Mouse (Mus musculus) neural tube, embryonic 12.5 days (tissue): ENCODE measurements around the gene Elovl5. TPM values are rescaled to one million over a fixed set of nuclear protein-coding genes. Genes with fewer than 3 reads are reported as not detected.
A peak's percentile ranks its signal among the peaks of the same experiment; 100 is the strongest.

Source experiments
- ATAC-seq: fragments of 200-750 bp; cut with Nextera tagmentation; 2 replicates; pipeline ENCODE4 v1.8.0; 2017; ENCODE audit warnings: low read depth, mild to moderate bottlenecking, moderate TSS enrichment, moderate library complexity; ENCODE audit not compliant: low FRiP score
- H3K27ac ChIP-seq: fragments of 300-500 bp; sonication (generic); 2 replicates; pipeline ENCODE4 v1.5.1; 2016
- H3K27me3 ChIP-seq: fragments of 300-500 bp; sonication (generic); replicated peaks from 2 replicates; pipeline ENCODE4 v1.6.1; 2016; ENCODE audit warnings: mild to moderate bottlenecking
- H3K36me3 ChIP-seq: fragments of 300-500 bp; sonication (generic); 2 replicates; pipeline ENCODE4 v1.6.1; 2016; ENCODE audit warnings: mild to moderate bottlenecking
- H3K4me1 ChIP-seq: fragments of 300-500 bp; sonication (generic); 2 replicates; pipeline ENCODE4 v1.6.1; 2016
- H3K4me2 ChIP-seq: fragments of 300-500 bp; sonication (generic); replicated peaks from 2 replicates; pipeline ENCODE4 v1.6.1; 2016; ENCODE audit warnings: mild to moderate bottlenecking
- H3K4me3 ChIP-seq: fragments of 300-500 bp; sonication (generic); 2 replicates; pipeline ENCODE4 v1.5.1; 2016
- H3K9ac ChIP-seq: fragments of 300-500 bp; sonication (generic); 2 replicates; pipeline ENCODE4 v1.6.1; 2016; ENCODE audit warnings: mild to moderate bottlenecking
- H3K9me3 ChIP-seq: fragments of 300-500 bp; sonication (generic); 2 replicates; pipeline ENCODE4 v1.6.1; 2016; ENCODE audit warnings: mild to moderate bottlenecking
- WGBS: fragments of 180-500 bp; shearing (Covaris S2); methylation state at CpG from one replicate; pipeline ENCODE4 v1.1.7; 2016; 5-methylcytosine and 5-hydroxymethylcytosine counted together
- polyA plus RNA-seq: library from polyadenylated mRNA; unstranded; fragments of >200 nt; fragmentation: Nextera tagmentation; extraction: Ambion mirVana; gene quantifications from 2 replicates; pipeline ENCODE4 v1.2.1, GENCODE M21; 2016

The Elovl5 gene
- polyA plus RNA-seq, 1 experiment from 2014 or later, result 66.4 TPM

GRCm38 (mm10) chr9:77918211-77918610, 1.0 kb downstream of the Elovl5 start:
- no peak for ATAC-seq
- H3K4me1 ChIP-seq, result peaks cover 17% of the 10 kb centered on the region
- peak overlapping the region; percentile 88 for H3K4me2 ChIP-seq
- no peaks in the 10 kb centered on the region for H3K36me3 ChIP-seq
- no peaks in the 10 kb centered on the region for H3K27me3 ChIP-seq
- H3K27ac ChIP-seq, result no peak overlapping the region
- no peaks in the 10 kb centered on the region for H3K9me3 ChIP-seq
- peak overlapping the region; percentile 90 for H3K9ac ChIP-seq
- WGBS, result 26% methylated on average over 10 of the region's 10 CpGs
- H3K4me3 ChIP-seq, result peak overlapping the region; percentile 93

GRCm38 (mm10) chr9:77918961-77919670, 2.0 kb downstream of the Elovl5 start:
- Histone ChIP-seq H3K4me2 (peak overlapping the region; percentile 88), H3K9me3 (no peaks in the 10 kb centered on the region), H3K36me3 (no peaks in the 10 kb centered on the region), H3K4me3 (no peak overlapping the region), H3K4me1 (peaks cover 20% of the 10 kb centered on the region), H3K27me3 (no peaks in the 10 kb centered on the region), H3K27ac (no peak overlapping the region), H3K9ac (no peak overlapping the region)
- no peak for ATAC-seq
- 70% methylated on average over 5 of the region's 5 CpGs for WGBS

- Histone ChIP-seq H3K9me3 (no peaks in the 10 kb centered on the region), H3K4me2 (no peak overlapping the region), H3K36me3 (no peaks in the 10 kb centered on the region), H3K27me3 (no peaks in the 10 kb centered on the region), H3K4me1 (peaks cover 23% of the 10 kb centered on the region), H3K4me3 (no peak overlapping the region), H3K27ac (no peak overlapping the region), H3K9ac (no peak overlapping the region)
- WGBS, result 87% methylated on average over 3 of the region's 3 CpGs
- no peak for ATAC-seq
Observed at GRCm38 (mm10) chr9:77920481-77920880, 3.3 kb downstream of the Elovl5 start.

- Histone ChIP-seq H3K36me3 (no peaks in the 10 kb centered on the region), H3K27ac (no peak overlapping the region), H3K9me3 (no peaks in the 10 kb centered on the region), H3K4me1 (peaks cover 23% of the 10 kb centered on the region), H3K4me3 (no peak overlapping the region), H3K4me2 (no peak overlapping the region), H3K27me3 (no peaks in the 10 kb centered on the region), H3K9ac (no peak overlapping the region)
- no peak for ATAC-seq
- WGBS, result 79% methylated on average over 18 of the region's 18 CpGs
Observed at GRCm38 (mm10) chr9:77921366-77922260, 4.4 kb downstream of the Elovl5 start.

- Histone ChIP-seq H3K9ac (no peak overlapping the region), H3K4me1 (peaks cover 12% of the 10 kb centered on the region), H3K9me3 (no peaks in the 10 kb centered on the region), H3K36me3 (no peaks in the 10 kb centered on the region), H3K4me3 (no peak overlapping the region), H3K4me2 (no peak overlapping the region), H3K27ac (no peak overlapping the region), H3K27me3 (no peaks in the 10 kb centered on the region)
- WGBS, result 85% methylated on average over 8 of the region's 8 CpGs
- no peak for ATAC-seq
Observed at GRCm38 (mm10) chr9:77923774-77924173, 6.6 kb downstream of the Elovl5 start.

- no peak overlapping the region for H3K4me3 ChIP-seq
- no peak overlapping the region for H3K9ac ChIP-seq
- 73% methylated on average over 11 of the region's 11 CpGs for WGBS
- H3K4me1 ChIP-seq, result peaks cover 8% of the 10 kb centered on the region
- H3K27ac ChIP-seq, result no peak overlapping the region
- no peak for ATAC-seq
- H3K27me3 ChIP-seq, result no peaks in the 10 kb centered on the region
- H3K4me2 ChIP-seq, result no peak overlapping the region
- H3K36me3 ChIP-seq, result no peaks in the 10 kb centered on the region
- H3K9me3 ChIP-seq, result no peaks in the 10 kb centered on the region
Observed at GRCm38 (mm10) chr9:77924199-77924598, 7.0 kb downstream of the Elovl5 start.

GRCm38 (mm10) chr9:77926151-77926550, 9.0 kb downstream of the Elovl5 start:
- H3K4me2 ChIP-seq, result no peak overlapping the region
- no peak for ATAC-seq
- H3K9me3 ChIP-seq, result no peaks in the 10 kb centered on the region
- H3K9ac ChIP-seq, result no peak overlapping the region
- WGBS, result 89% methylated on average over 8 of the region's 8 CpGs
- no peak overlapping the region for H3K4me3 ChIP-seq
- H3K27ac ChIP-seq, result no peak overlapping the region
- no peaks in the 10 kb centered on the region for H3K27me3 ChIP-seq
- peaks cover 15% of the 10 kb centered on the region for H3K4me1 ChIP-seq
- H3K36me3 ChIP-seq, result no peaks in the 10 kb centered on the region

- Histone ChIP-seq H3K27ac (no peak overlapping the region), H3K4me1 (peaks cover 20% of the 10 kb centered on the region), H3K4me2 (no peak overlapping the region), H3K9ac (no peak overlapping the region), H3K36me3 (no peaks in the 10 kb centered on the region), H3K4me3 (no peak overlapping the region), H3K27me3 (no peaks in the 10 kb centered on the region), H3K9me3 (no peaks in the 10 kb centered on the region)
- ATAC-seq, result no peak
- 96% methylated on average over 5 of the region's 5 CpGs for WGBS
Observed at GRCm38 (mm10) chr9:77926911-77927310, 9.7 kb downstream of the Elovl5 start.

- Histone ChIP-seq H3K36me3 (no peaks in the 10 kb centered on the region), H3K9me3 (no peaks in the 10 kb centered on the region), H3K9ac (no peak overlapping the region), H3K27me3 (no peaks in the 10 kb centered on the region), H3K27ac (no peak overlapping the region), H3K4me2 (no peak overlapping the region), H3K4me1 (peaks cover 20% of the 10 kb centered on the region), H3K4me3 (no peak overlapping the region)
- 68% methylated on average over 6 of the region's 6 CpGs for WGBS
- ATAC-seq, result no peak
Observed at GRCm38 (mm10) chr9:77927431-77927830, 10.3 kb downstream of the Elovl5 start.

GRCm38 (mm10) chr9:77928769-77929168, 11.6 kb downstream of the Elovl5 start:
- peaks cover 20% of the 10 kb centered on the region for H3K4me1 ChIP-seq
- no peaks in the 10 kb centered on the region for H3K9me3 ChIP-seq
- 82% methylated on average over 4 of the region's 4 CpGs for WGBS
- H3K4me3 ChIP-seq, result no peak overlapping the region
- no peaks in the 10 kb centered on the region for H3K27me3 ChIP-seq
- no peaks in the 10 kb centered on the region for H3K36me3 ChIP-seq
- no peak overlapping the region for H3K27ac ChIP-seq
- no peak overlapping the region for H3K4me2 ChIP-seq
- H3K9ac ChIP-seq, result no peak overlapping the region
- ATAC-seq, result no peak

- Histone ChIP-seq H3K27me3 (no peaks in the 10 kb centered on the region), H3K4me2 (no peak overlapping the region), H3K9me3 (no peaks in the 10 kb centered on the region), H3K36me3 (no peaks in the 10 kb centered on the region), H3K9ac (no peak overlapping the region), H3K27ac (no peak overlapping the region), H3K4me1 (peaks cover 15% of the 10 kb centered on the region), H3K4me3 (no peak overlapping the region)
- no peak for ATAC-seq
- 88% methylated on average over 5 of the region's 5 CpGs for WGBS
Observed at GRCm38 (mm10) chr9:77929296-77929695, 12.1 kb downstream of the Elovl5 start.

- H3K4me2 ChIP-seq, result no peak overlapping the region
- H3K9ac ChIP-seq, result no peak overlapping the region
- no peak overlapping the region for H3K4me3 ChIP-seq
- no peaks in the 10 kb centered on the region for H3K9me3 ChIP-seq
- H3K27me3 ChIP-seq, result no peaks in the 10 kb centered on the region
- H3K36me3 ChIP-seq, result no peaks in the 10 kb centered on the region
- no peak overlapping the region for H3K27ac ChIP-seq
- 66% methylated on average over 9 of the region's 10 CpGs for WGBS
- H3K4me1 ChIP-seq, result peaks cover 14% of the 10 kb centered on the region
- ATAC-seq, result 0 out of 2 replicates have a peak, but pooled peaks have one; percentile 5
Observed at GRCm38 (mm10) chr9:77930036-77930859, 13.1 kb downstream of the Elovl5 start.
